Mouse (Mus musculus) thymus, adult 2 months (tissue): ENCODE data around the gene Pdhb. TPM values are rescaled to one million over a fixed set of nuclear protein-coding genes. Genes with fewer than 3 reads are reported as not detected.

Experiments used
- DNase-seq: peaks from one replicate; pipeline ENCODE4 v3.0.0; 2021
- H3K27ac ChIP-seq: fragments of 200-500 bp; 2 replicates; pipeline ENCODE4 v1.5.1; 2012; ENCODE audit warnings: low read length, control low read depth; ENCODE audit not compliant: control insufficient read depth, insufficient read depth
- H3K27me3 ChIP-seq: fragments of 200-500 bp; 2 replicates; pipeline ENCODE4 v1.6.1; 2012; ENCODE audit warnings: mild to moderate bottlenecking, low read length, moderate library complexity, mixed read lengths; ENCODE audit not compliant: control insufficient read depth, insufficient read depth
- H3K36me3 ChIP-seq: fragments of 200-500 bp; 2 replicates; pipeline ENCODE4 v1.6.1; 2012; ENCODE audit warnings: mild to moderate bottlenecking, low read length, moderate library complexity; ENCODE audit not compliant: control insufficient read depth, insufficient read depth
- H3K4me1 ChIP-seq: fragments of 200-500 bp; replicated peaks from 2 replicates; pipeline ENCODE4 v1.6.1; 2012; ENCODE audit warnings: low read length; ENCODE audit not compliant: control insufficient read depth, insufficient read depth
- H3K4me3 ChIP-seq: fragments of 200-500 bp; 2 replicates; pipeline ENCODE4 v1.5.1; 2012; ENCODE audit warnings: mild to moderate bottlenecking, low read length, control low read depth, moderate library complexity; ENCODE audit not compliant: control insufficient read depth, insufficient read depth
- CTCF ChIP-seq: fragments of 200-500 bp; IDR thresholded peaks from 2 replicates; pipeline ENCODE4 v1.5.1; 2012; ENCODE audit warnings: mild to moderate bottlenecking, control low read depth, low read length, moderate library complexity, borderline replicate concordance; ENCODE audit not compliant: control insufficient read depth, poor library complexity, insufficient read depth; ENCODE audit errors: extremely low read depth
- POLR2A ChIP-seq: fragments of 200-500 bp; IDR thresholded peaks from 2 replicates; pipeline ENCODE4 v1.6.1; 2012; ENCODE audit warnings: mild to moderate bottlenecking, low read length, control low read depth, moderate library complexity; ENCODE audit not compliant: control insufficient read depth, poor library complexity, insufficient read depth; ENCODE audit errors: extremely low read depth
- WGBS: fragments of 180-500 bp; shearing (Covaris S2); methylation state at CpG from one replicate; pipeline ENCODE4 v1.1.7; 2018; 5-methylcytosine and 5-hydroxymethylcytosine counted together
- polyA plus RNA-seq: library from polyadenylated mRNA; depleted of rRNA; stranded (reverse); fragments of >200 nt; gene quantifications from 2 replicates; pipeline ENCODE4 v1.2.3, GENCODE M21; 2012

Pdhb gene
- polyA plus RNA-seq, 1 experiment, result 88.9 TPM

- no peak overlapping the region for H3K27ac ChIP-seq
- DNase-seq, result no peak
- H3K4me3 ChIP-seq, result no peak overlapping the region
- no peaks in the 10 kb centered on the region for H3K4me1 ChIP-seq
- TF ChIP-seq POLR2A, result no peak
- no peak for TF ChIP-seq CTCF
- peaks cover 46% of the 10 kb centered on the region for H3K36me3 ChIP-seq
- H3K27me3 ChIP-seq, result no peaks in the 10 kb centered on the region
- 93% methylated on average over 7 of the region's 7 CpGs for WGBS
These were observed 8.4 kb downstream of the Pdhb start for GRCm38 (mm10) chr14:8164463-8164862.

- WGBS, result 95% methylated on average over 2 of the region's 2 CpGs
- Histone ChIP-seq H3K27me3 (no peaks in the 10 kb centered on the region), H3K4me1 (no peaks in the 10 kb centered on the region), H3K27ac (no peak overlapping the region), H3K4me3 (no peak overlapping the region), H3K36me3 (peaks cover 21% of the 10 kb centered on the region)
- no peak for TF ChIP-seq CTCF
- no peak for TF ChIP-seq POLR2A
- DNase-seq, result peak; percentile 33
These were observed 11.0 kb downstream of the Pdhb start for GRCm38 (mm10) chr14:8161777-8162176.

- Histone ChIP-seq H3K27ac (no peak overlapping the region), H3K4me3 (no peak overlapping the region), H3K27me3 (no peaks in the 10 kb centered on the region), H3K36me3 (peaks cover 3% of the 10 kb centered on the region; the same call in 1 of the 2 replicates), H3K4me1 (no peaks in the 10 kb centered on the region)
- TF ChIP-seq POLR2A (no peak), CTCF (no peak)
- DNase-seq, result no peak
- 97% methylated on average over 3 of the region's 3 CpGs for WGBS
These were observed 13.7 kb downstream of the Pdhb start for GRCm38 (mm10) chr14:8159141-8159540.

GRCm38 (mm10) chr14:8158721-8159120 lies 14.1 kb downstream of the Pdhb start:
- Histone ChIP-seq H3K27ac (no peak overlapping the region), H3K27me3 (no peaks in the 10 kb centered on the region), H3K4me1 (no peaks in the 10 kb centered on the region), H3K36me3 (0 out of 2 replicates have a peak, but pooled peaks cover 3% of the 10 kb centered on the region), H3K4me3 (no peak overlapping the region)
- no peak for TF ChIP-seq CTCF
- TF ChIP-seq POLR2A, result no peak
- over 99% methylated on average over 3 of the region's 3 CpGs for WGBS
- no peak for DNase-seq

DNA sequence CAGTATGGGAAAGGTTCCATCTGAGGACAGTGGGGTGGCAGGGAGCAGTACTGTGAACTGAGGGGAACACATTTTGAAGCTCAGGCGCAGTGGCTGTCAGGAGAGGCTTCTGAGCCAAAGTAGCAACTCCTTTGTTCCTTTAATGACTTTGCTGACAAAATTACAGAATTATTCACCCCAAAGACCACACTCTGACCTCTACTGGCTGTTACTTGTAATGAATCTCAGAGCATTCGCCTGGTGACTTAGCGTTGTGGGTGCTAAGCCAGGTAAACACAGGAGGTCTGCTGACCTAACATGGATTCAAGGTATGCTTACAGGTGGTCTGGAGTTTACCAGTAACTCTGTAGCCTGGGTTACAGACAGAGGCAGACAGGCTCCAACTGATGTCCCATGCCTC lies 15.9 kb downstream of the Pdhb start:
- H3K27me3 ChIP-seq, result no peaks in the 10 kb centered on the region
- H3K4me1 ChIP-seq, result no peaks in the 10 kb centered on the region
- no peaks in the 10 kb centered on the region; the same call in 1 of the 2 replicates for H3K36me3 ChIP-seq
- no peak overlapping the region for H3K4me3 ChIP-seq
- TF ChIP-seq POLR2A, result no peak
- TF ChIP-seq CTCF, result no peak
- no peak overlapping the region for H3K27ac ChIP-seq
- peak; percentile 16 for DNase-seq
- 70% methylated on average over 3 of the region's 3 CpGs for WGBS

DNA sequence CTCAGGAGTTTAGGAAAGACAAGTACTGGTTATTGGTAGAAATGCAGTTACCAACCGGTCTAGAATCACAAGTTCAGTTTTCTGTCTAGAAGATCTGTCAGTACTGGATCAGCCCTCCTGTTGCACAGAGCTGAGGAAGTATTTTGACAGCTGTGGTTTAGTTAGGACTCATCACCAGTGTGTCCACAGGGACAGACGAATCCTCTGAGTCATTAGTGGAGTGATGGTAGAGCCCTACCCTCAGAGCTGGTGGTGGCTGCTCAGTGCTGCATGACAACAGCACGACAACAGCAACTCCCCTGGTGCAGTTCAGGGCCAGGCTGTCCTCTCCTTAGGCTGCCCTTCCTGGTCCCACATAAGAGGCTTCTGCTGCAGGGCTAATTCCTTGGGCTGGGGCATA lies 18.8 kb downstream of the Pdhb start:
- Histone ChIP-seq H3K4me3 (no peak overlapping the region), H3K4me1 (no peaks in the 10 kb centered on the region), H3K27me3 (no peaks in the 10 kb centered on the region), H3K36me3 (peaks cover 6% of the 10 kb centered on the region), H3K27ac (no peak overlapping the region)
- WGBS, result 90% methylated on average over 3 of the region's 3 CpGs
- no peak for DNase-seq
- TF ChIP-seq CTCF, result no peak
- TF ChIP-seq POLR2A, result no peak

DNA sequence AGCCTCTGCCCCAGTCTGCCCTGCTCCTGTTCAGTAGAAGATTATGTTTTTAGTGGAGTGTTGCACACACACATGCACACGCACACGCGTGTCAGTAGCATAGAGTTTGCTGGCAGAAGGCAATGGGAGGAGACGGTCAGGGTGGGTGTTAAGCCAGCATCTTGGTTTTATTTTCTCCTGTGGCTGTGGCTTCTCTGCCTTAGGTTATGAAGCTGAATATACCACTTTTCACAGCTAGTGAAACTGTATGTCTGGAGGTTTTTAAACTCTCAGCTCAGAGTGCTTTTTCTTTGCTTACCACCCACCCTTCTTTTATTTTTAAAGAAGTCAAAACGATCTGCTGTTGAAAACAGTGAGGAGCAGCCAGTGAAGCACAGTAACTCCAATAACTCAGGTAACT lies 21.1 kb downstream of the Pdhb start:
- TF ChIP-seq POLR2A, result no peak
- no peak for TF ChIP-seq CTCF
- 98% methylated on average over 5 of the region's 5 CpGs for WGBS
- H3K4me3 ChIP-seq, result no peak overlapping the region
- H3K27ac ChIP-seq, result no peak overlapping the region
- DNase-seq, result no peak
- H3K4me1 ChIP-seq, result no peaks in the 10 kb centered on the region
- peaks cover 11% of the 10 kb centered on the region for H3K36me3 ChIP-seq
- H3K27me3 ChIP-seq, result no peaks in the 10 kb centered on the region
